Mouse (Mus musculus) liver, adult 2 months (tissue): ENCODE measurements at regions not wholly inside any gene's neighbourhood (a gene's known extent, or its start where the extent isn't known, plus 50 kb on each side); places are given as distances from the start of the nearest gene placed in this dataset.

ENCODE experiments used
- CTCF ChIP-seq: fragments of 200-500 bp; IDR thresholded peaks from 2 replicates; pipeline ENCODE4 v1.5.1; 2011; ENCODE audit warnings: low read depth, low read length, control low read depth
- POLR2A ChIP-seq: fragments of 200-500 bp; IDR thresholded peaks from 2 replicates; pipeline ENCODE4 v1.6.1; 2011; ENCODE audit warnings: low read length, control low read depth; ENCODE audit not compliant: insufficient read depth; ENCODE audit errors: extremely low read depth

DNA sequence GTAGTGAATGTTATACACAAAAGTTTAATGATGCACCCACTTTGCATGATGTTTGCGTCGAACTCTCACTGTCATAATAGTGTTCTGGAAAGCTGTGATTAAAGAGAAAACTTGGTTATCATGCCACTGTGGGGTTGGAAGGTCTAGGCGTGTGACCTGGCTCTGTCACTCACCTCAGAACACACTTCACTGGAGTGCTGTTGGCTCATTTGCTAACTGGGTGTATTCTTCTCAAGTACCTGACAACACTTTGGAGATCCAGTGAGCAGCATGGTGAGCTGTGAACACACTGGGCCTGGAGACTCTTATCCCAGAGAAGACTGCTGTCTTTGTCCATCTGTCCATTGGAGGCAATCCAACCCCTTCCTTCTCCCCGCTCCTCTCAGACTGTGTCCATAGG lies 98.9 kb upstream of the Kcnd3 start:
- no peak for TF ChIP-seq POLR2A
- TF ChIP-seq CTCF = no peak
